Mouse (Mus musculus) left cerebral cortex, adult 8-10 months (tissue): ENCODE measurements around the gene Cdrt4. TPM values are rescaled to one million over a fixed set of nuclear protein-coding genes. Genes with fewer than 3 reads are reported as not detected.

Experiments
- DNase-seq, 2 experiments: peaks; one replicate each; pipeline ENCODE4 v3.0.0; 2022; ENCODE audit warnings: low spot score in 2 of 2
- total RNA-seq, 4 experiments: library from RNA; stranded (reverse); gene quantifications; 2 replicates each; pipeline ENCODE4 v1.2.4; 2022

Cdrt4 gene
- total RNA-seq, 4 experiments from 2014 or later: not detected

DNA sequence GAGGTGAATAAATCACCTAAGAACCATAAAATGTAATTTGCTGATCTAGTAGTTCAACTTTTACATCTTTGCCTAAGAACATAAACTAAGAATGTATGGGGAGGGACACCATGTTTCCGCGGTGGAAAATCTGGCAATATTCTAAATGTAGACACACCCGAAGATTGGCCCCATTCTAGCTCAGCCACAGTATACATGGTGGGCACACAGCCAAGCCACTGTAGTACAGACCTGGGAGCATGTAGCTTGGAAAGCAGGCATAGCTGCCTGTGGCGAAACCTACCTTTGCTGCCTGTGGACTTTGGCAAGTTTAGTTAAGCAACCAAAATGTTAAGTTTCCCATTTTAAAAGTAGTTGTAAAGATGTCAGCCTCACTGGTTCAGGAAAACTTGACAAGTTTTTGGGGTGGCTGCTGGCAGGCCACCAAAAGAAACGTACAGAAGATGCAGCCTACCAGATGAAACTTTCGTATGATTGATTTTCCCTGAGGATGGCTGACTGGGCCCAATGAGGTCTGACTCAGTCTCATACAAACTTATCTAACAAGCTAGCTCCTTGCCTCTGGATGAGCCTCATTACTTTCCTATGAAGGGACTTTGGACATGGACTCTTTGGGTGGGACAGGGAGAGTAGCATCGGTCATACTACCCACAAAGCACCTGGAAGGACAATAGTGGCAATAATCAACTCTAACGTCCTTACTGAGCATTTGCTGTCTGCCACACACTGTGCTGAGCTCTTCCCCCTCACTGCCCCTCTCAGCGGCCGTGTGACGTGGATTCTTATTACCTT, 84.6 kb downstream of the Cdrt4 start:
- no peak for DNase-seq

DNA sequence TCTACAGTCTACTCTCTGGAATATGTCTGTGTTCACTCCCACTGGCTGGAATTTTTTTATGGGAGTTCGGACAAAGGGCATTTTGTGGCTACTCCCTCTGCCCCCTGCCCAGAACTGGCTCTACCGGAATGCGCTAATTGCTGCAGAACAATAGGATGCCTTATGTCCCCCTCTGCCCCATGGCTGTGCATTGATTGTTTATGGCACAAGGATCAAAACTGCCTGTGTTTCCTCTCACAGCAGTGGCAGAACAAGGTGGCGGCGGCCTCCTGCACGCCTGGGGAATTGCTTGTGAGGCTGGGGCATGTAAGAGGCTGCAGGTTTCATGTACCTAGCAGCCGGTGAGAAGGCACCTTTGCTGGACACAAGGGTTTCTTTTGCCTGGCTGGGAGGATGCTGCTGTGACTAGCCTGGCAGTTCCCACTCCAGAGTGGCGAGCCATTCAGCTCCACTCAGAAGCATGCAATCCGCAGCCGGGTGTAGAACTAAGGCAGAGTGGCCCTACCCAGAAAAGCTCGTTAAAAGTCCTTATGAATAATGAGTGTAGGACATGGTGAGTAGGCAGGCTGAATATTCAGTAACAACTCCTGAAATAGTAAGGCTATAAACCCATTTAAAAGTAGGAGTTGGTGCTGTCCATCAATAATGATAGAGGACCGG, 89.1 kb downstream of the Cdrt4 start:
- DNase-seq: no peak

Other genes starting within 250 kb of the Cdrt4 start
- 10 to 100 TPM; 17.2 to 19.2 (median 17.9) TPM for gene Zfp287, start 219.3 kb upstream of the Cdrt4 start, total RNA-seq
- gene Gm10428, start 198.1 kb upstream of the Cdrt4 start, total RNA-seq: not detected
- 10 to 100 TPM; 18.2 to 27.5 (median 25.2) TPM for gene Zfp286, start 161.7 kb upstream of the Cdrt4 start, total RNA-seq
- 1 to 10 TPM; 1.4 to 1.7 (median 1.5) TPM for gene Trim16, start 131.0 kb upstream of the Cdrt4 start, total RNA-seq
- gene Fbxw10, start 104.1 kb upstream of the Cdrt4 start, total RNA-seq: 1 to 10 TPM in 2 of 4 experiments, under 1 TPM in 2; 0.63 to 2.2 (median 1.0) TPM
- gene Tvp23b, start 71.7 kb upstream of the Cdrt4 start, total RNA-seq: 10 to 100 TPM; 29.9 to 35.5 (median 30.9) TPM
- gene Tekt3, start 110.5 kb downstream of the Cdrt4 start, total RNA-seq: under 1 TPM in 3 of 4 experiments, not detected in 1; 0.18 to 0.34 (median 0.21) TPM
- 10 to 100 TPM; 37.8 to 50.7 (median 45.0) TPM for gene Pmp22, start 177.8 kb downstream of the Cdrt4 start, total RNA-seq